18 mouse cellular contexts compared by ENCODE assay signal in the genomic region with DNA sequence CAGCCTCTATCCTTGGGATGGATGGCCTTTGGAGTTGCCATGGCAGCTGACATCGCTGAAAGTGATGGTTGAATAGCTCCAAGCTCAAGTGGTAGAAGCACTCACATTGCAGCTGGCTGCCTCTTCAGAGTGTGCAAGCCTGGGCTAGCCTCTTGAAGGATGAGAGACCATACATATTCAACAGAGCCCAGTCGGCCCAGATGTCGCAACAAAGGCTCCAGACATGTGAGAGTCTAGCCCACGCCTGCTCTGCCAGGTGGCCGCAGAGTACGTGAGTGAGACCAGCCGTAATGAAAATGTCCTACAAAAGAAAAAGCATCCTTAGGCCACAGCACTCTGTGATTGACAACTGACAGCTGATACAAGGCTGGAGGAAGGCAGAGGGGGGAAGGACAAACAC. TPM values are rescaled to one million over a fixed set of nuclear protein-coding genes. Genes with fewer than 3 reads are reported as not detected.
A peak's percentile ranks its signal among the peaks of the same experiment; 100 is the strongest.
DNase-seq lines count a peak whose midpoint lies in the region; ATAC-seq and TF ChIP-seq lines count a peak whose summit lies in the region.
"Had no signal": no experiment of that assay in that cellular context is flagged by ENCODE, and none has a peak within 500 bp of the region (broad histone marks: within the 10 kb centered on the region; RNA-seq: fewer than 3 reads in every experiment).

No protein-coding gene starts in this region.

- no peaks in the 10 kb centered on the region for H3K27me3 ChIP-seq in midbrain, embryonic 12.5 days
- H3K27me3 ChIP-seq in midbrain, postnatal 0 days (ENCODE audit: insufficient read depth, low read length), result no peaks in the 10 kb centered on the region
- no peaks in the 10 kb centered on the region for H3K27me3 ChIP-seq in embryonic facial prominence, embryonic 14.5 days (replicated peaks; ENCODE audit: control insufficient read depth, insufficient read depth, low read length)
- no peaks in the 10 kb centered on the region for H3K27me3 ChIP-seq in midbrain, embryonic 14.5 days (ENCODE audit: control insufficient read depth, insufficient read depth, low read length)
- H3K27me3 ChIP-seq: heart, embryonic 13.5 days; limb, embryonic 15.5 days had no signal

- no peaks in the 10 kb centered on the region for H3K9me3 ChIP-seq in midbrain, embryonic 12.5 days
- H3K9me3 ChIP-seq in midbrain, postnatal 0 days (ENCODE audit: low read length), result no peaks in the 10 kb centered on the region
- no peaks in the 10 kb centered on the region for H3K9me3 ChIP-seq in embryonic facial prominence, embryonic 14.5 days (ENCODE audit: control insufficient read depth, low read length)
- no peaks in the 10 kb centered on the region for H3K9me3 ChIP-seq in midbrain, embryonic 14.5 days (ENCODE audit: control insufficient read depth, low read length)
- H3K9me3 ChIP-seq: heart, embryonic 13.5 days; limb, embryonic 15.5 days had no signal

- peak overlapping the region; percentile 7; the same call in 1 of the 2 replicates for H3K27ac ChIP-seq in midbrain, embryonic 12.5 days (replicated peaks)
- no peak overlapping the region for H3K27ac ChIP-seq in midbrain, postnatal 0 days (ENCODE audit: low read depth, low read length)
- no peak overlapping the region for H3K27ac ChIP-seq in embryonic facial prominence, embryonic 14.5 days (replicated peaks; ENCODE audit: low read depth, low read length)
- H3K27ac ChIP-seq in midbrain, embryonic 14.5 days (replicated peaks; ENCODE audit: low read depth, low read length), result 0 out of 2 replicates have a peak overlapping the region, but pooled peaks have one; percentile 13
- H3K27ac ChIP-seq: heart, embryonic 13.5 days had no signal

- peak; percentile 41; the same call in 1 of the 2 replicates for ATAC-seq in frontal cortex, adult (ENCODE audit: low TSS enrichment)
- ATAC-seq in midbrain, embryonic 12.5 days (ENCODE audit: low FRiP score, low read depth), result peak; percentile 11; the same call in 1 of the 2 replicates
- no peak for ATAC-seq in midbrain, postnatal 0 days (ENCODE audit: low FRiP score)
- ATAC-seq in embryonic facial prominence, embryonic 14.5 days (ENCODE audit: low read depth), result peak; percentile 8; the same call in 1 of the 2 replicates
- ATAC-seq in midbrain, embryonic 14.5 days (ENCODE audit: low FRiP score, low TSS enrichment), result no peak
- ATAC-seq: Patski had no signal

- no peak overlapping the region for H3K4me3 ChIP-seq in midbrain, embryonic 12.5 days
- no peak overlapping the region for H3K4me3 ChIP-seq in midbrain, postnatal 0 days (ENCODE audit: low read depth, low read length)
- H3K4me3 ChIP-seq in embryonic facial prominence, embryonic 14.5 days (ENCODE audit: low read depth, low read length), result no peak overlapping the region
- no peak overlapping the region for H3K4me3 ChIP-seq in midbrain, embryonic 14.5 days (replicated peaks; ENCODE audit: low read depth, low read length)
- H3K4me3 ChIP-seq: erythroblast, embryonic 14.5 days; heart, embryonic 13.5 days; limb, embryonic 15.5 days; megakaryocyte, embryonic 14.5 days had no signal

- 64% methylated on average over 7 of the region's 7 CpGs for WGBS in midbrain, embryonic 12.5 days
- WGBS in midbrain, postnatal 0 days, result 59% methylated on average over 7 of the region's 7 CpGs
- 65% methylated on average over 7 of the region's 7 CpGs for WGBS in embryonic facial prominence, embryonic 14.5 days
- 53% methylated on average over 7 of the region's 7 CpGs for WGBS in midbrain, embryonic 14.5 days

- no peak overlapping the region for H3K4me2 ChIP-seq in midbrain, embryonic 12.5 days (replicated peaks)
- no peak overlapping the region for H3K4me2 ChIP-seq in midbrain, postnatal 0 days (ENCODE audit: low read depth, low read length, poor library complexity, severe bottlenecking)
- no peak overlapping the region for H3K4me2 ChIP-seq in embryonic facial prominence, embryonic 14.5 days (ENCODE audit: low read depth, low read length)
- no peak overlapping the region for H3K4me2 ChIP-seq in midbrain, embryonic 14.5 days (ENCODE audit: low read length)
- H3K4me2 ChIP-seq: heart, embryonic 13.5 days; limb, embryonic 15.5 days had no signal

- peaks cover 32% of the 10 kb centered on the region for H3K4me1 ChIP-seq in midbrain, embryonic 12.5 days
- peaks cover 4% of the 10 kb centered on the region for H3K4me1 ChIP-seq in midbrain, postnatal 0 days (ENCODE audit: insufficient read depth, low read length)
- H3K4me1 ChIP-seq in embryonic facial prominence, embryonic 14.5 days (ENCODE audit: control insufficient read depth, insufficient read depth, low read length), result no peaks in the 10 kb centered on the region
- peaks cover 12% of the 10 kb centered on the region for H3K4me1 ChIP-seq in midbrain, embryonic 14.5 days (ENCODE audit: control insufficient read depth, insufficient read depth, low read length)
- H3K4me1 ChIP-seq: heart, embryonic 13.5 days; megakaryocyte, embryonic 14.5 days had no signal

- no peaks in the 10 kb centered on the region for H3K36me3 ChIP-seq in midbrain, embryonic 12.5 days
- no peaks in the 10 kb centered on the region for H3K36me3 ChIP-seq in midbrain, postnatal 0 days (ENCODE audit: insufficient read depth, low read length)
- no peaks in the 10 kb centered on the region for H3K36me3 ChIP-seq in embryonic facial prominence, embryonic 14.5 days (ENCODE audit: control insufficient read depth, insufficient read depth, low read length)
- no peaks in the 10 kb centered on the region for H3K36me3 ChIP-seq in midbrain, embryonic 14.5 days (ENCODE audit: control insufficient read depth, insufficient read depth, low read length)
- H3K36me3 ChIP-seq: heart, embryonic 13.5 days; limb, embryonic 15.5 days had no signal

- no peak for DNase-seq in frontal cortex, postnatal 14 days (ENCODE audit: low spot score in 2 of 2)
- no peak for DNase-seq in midbrain, postnatal 0 days (ENCODE audit: low spot score)
- DNase-seq in embryonic facial prominence, embryonic 14.5 days (ENCODE audit: low spot score), result peak; percentile 69
- peak; percentile 22 for DNase-seq in midbrain, embryonic 14.5 days
- DNase-seq in spleen, adult 12 weeks (ENCODE audit: low spot score), result no peak
- no peak for DNase-seq in adrenal gland, adult (ENCODE audit: inconsistent age in 2 of 2, low spot score in 1 of 2)
- DNase-seq: heart, postnatal 36 days; layer of hippocampus, adult 9-11 months; lung, postnatal 10 days; spleen, adult 18-20 months; thymus, postnatal 36 days had no signal

- no peak for TF ChIP-seq CTCF in midbrain, postnatal 0 days (IDR thresholded peaks at IDR 0.05)

- H3K9ac ChIP-seq in midbrain, embryonic 12.5 days (replicated peaks), result no peak overlapping the region
- H3K9ac ChIP-seq in midbrain, postnatal 0 days (replicated peaks; ENCODE audit: low read length, poor library complexity, severe bottlenecking), result no peak overlapping the region
- H3K9ac ChIP-seq in embryonic facial prominence, embryonic 14.5 days (ENCODE audit: low read depth, low read length), result no peak overlapping the region
- H3K9ac ChIP-seq in midbrain, embryonic 14.5 days (replicated peaks; ENCODE audit: low read length), result no peak overlapping the region
- H3K9ac ChIP-seq: heart, embryonic 13.5 days; limb, embryonic 15.5 days had no signal

RNA-seq across cellular contexts. Expression of gene Calm1, which starts 40.2 kb away (rescaled TPM):
- polyA plus RNA-seq in midbrain, embryonic 12.5 days (2016; fragmentation: Nextera tagmentation; extraction: Ambion mirVana), result 1,734 and 1,740 TPM in 2 replicates
- 1,086 and 1,419 TPM in 2 replicates for total RNA-seq in midbrain, postnatal 0 days (2014; rRNA removed)
- polyA plus RNA-seq in midbrain, postnatal 0 days (2015; fragmentation: Nextera tagmentation; extraction: Ambion mirVana), result 4,369 and 4,581 TPM in 2 replicates
- 1,378 and 1,440 TPM in 2 replicates for polyA plus RNA-seq in embryonic facial prominence, embryonic 14.5 days (2014; fragmentation: Nextera tagmentation; extraction: Ambion mirVana)
- polyA plus RNA-seq in midbrain, embryonic 14.5 days (2014; fragmentation: Nextera tagmentation; extraction: Ambion mirVana), result 2,581 and 2,856 TPM in 2 replicates

Comparison
In these comparisons a context has a peak if more than half of its experiments do, and no peak if none do; other contexts are left out.
1. ATAC-seq: peak in frontal cortex, adult (single experiment), midbrain, embryonic 12.5 days (single experiment) and embryonic facial prominence, embryonic 14.5 days (single experiment); none in midbrain, postnatal 0 days (single experiment) and midbrain, embryonic 14.5 days (single experiment).
2. DNase-seq: peak in embryonic facial prominence, embryonic 14.5 days (single experiment) and midbrain, embryonic 14.5 days (single experiment); none in frontal cortex, postnatal 14 days (0 of 2), midbrain, postnatal 0 days (single experiment), spleen, adult 12 weeks (single experiment) and adrenal gland, adult (0 of 2).
3. H3K27ac ChIP-seq: peak in midbrain, embryonic 12.5 days (single experiment) and midbrain, embryonic 14.5 days (single experiment); none in midbrain, postnatal 0 days (single experiment) and embryonic facial prominence, embryonic 14.5 days (single experiment).